Mouse (Mus musculus) lung, postnatal 10 days (tissue): ENCODE results near the gene Rin2.
A peak's percentile ranks its signal among the peaks of the same experiment; 100 is the strongest.

Experiments
- DNase-seq: peaks from one replicate; pipeline ENCODE4 v3.0.0; 2021

The Rin2 gene

DNA sequence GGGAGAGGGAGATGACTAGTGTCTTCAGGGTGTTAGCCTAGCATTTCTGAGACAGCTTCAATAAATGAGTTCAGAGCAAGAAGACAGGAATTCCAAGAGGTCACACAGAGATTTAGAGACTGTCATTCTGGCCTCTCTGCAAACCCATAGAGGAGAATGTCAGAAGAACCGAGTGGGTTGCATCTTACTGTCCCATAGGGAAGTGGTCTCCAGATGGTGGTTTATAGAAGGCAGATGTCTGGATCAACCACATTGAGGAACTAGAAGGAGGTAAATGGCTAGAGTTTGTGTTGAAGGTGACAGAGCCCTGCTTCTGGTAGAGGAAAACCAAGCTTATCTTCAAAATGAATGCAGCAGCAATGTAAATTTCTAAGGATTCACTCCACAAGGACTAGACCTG, 61.5 kb downstream of the Rin2 start:
- DNase-seq, result no peak

DNA sequence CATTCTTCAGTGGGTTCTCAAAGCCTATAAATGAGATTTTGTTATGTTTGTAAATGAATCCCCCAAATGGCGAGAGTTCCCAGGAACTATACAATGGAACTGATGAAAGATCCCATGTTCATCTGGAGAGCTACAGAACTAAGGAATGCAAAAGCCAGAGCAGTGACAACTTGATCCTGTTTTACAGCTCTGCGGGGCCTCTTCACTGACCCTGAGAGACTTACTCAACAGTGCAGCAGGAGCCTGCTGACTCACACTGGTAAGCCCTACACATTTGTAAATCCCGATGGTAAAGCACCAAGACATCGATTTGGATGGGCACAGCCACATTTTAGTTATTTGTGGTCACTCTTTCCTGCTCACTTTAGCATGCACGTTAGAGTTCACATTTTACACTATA, 62.2 kb downstream of the Rin2 start:
- no peak for DNase-seq

DNA sequence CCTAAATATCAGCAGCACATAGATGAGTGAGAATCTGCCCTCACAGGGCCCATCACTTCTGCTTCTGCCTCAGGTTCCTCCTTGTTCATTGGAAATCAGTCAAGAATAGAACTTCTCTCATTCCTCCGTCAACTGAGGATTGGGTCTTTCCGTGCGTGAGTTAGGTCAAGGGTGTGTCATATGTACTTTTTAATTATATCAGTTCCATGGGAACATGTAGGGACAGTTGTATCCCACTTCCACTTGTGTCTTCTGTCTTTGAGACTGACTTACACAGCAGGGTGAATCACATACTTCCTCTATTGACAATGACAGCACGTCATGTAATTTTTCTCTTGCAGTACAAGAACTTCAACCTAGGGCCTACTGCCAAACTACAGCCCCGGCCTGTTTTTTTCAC, 65.7 kb downstream of the Rin2 start:
- DNase-seq, result no peak

DNA sequence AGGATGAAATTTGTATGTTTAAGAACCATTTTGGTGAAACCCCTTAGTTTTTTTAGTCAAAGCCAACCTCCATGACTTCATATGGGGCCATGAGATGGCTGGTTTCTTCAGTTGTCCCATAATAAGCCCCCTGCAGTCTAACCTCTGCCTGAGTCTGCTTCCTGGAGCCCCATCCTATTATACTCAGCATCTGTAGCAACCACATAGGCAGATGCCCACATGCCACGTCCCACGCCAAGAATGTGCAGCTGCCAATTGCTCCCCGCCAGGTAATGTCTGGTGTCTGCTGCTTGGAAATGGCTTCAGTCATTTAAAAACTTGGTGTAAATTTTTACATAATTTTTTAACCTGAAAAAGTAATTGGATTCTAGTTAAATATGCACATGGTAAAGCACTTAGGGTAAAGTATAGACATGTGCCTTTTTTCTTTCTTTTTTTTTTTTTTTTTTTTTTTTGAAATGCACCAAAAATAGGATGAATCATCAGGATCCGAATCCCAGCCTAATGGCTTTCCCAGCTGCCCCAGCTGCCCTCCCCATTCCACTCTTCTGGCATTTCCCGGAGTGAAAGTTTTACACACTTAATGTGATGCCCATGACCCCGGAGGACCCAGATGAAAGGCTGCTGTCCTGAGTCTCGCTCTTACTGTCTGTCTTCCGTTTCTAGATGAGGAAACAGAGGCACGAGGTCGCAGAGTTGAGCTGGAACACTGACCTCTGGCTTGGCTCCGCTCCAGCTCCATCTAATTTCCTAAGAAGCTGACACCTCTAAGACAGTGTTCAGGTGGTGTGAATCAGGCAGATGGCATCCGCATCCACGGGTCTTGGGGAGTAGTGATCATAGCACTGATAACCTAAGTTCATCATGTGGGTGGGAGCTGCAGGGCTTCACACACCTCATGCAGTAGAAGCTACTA, 68.0 kb downstream of the Rin2 start:
- DNase-seq, result no peak

DNA sequence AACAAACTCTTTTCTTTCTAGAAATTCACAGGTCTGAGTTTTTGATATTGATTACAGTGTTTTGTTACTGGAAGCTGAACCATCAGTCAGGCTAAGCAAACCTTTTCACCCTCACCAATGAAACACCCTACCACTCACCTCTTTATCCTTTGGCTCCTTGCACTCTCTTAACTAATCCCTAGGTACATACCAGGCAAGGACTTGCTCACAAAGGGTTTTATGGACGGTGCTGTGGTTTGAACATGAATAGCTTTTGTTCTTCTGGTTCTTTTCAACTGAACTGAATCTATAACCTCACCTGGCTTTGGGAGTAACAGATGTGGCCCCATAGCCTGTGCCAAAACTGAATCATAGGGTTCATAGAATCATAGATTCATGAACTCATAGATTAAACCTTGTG, 71.4 kb downstream of the Rin2 start:
- DNase-seq, result no peak

DNA sequence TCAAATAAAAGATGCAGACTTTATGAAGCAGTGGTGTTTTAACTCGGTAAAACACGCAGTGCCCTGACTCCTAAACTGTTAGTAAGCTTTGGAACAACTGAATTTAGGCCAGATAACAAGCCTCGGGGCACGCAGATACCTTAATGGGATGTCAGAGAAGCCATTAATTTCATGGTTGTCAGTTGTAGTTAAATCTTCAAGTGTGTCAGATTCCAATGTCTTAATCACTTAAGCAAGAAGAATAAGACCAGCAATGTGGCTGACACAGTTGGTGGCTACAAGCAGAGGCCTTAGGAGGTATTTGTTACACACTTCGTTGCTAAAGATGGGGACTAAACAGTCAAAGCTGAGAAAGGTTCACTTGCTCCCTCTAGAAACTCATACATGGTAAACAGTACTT, 74.6 kb downstream of the Rin2 start:
- no peak for DNase-seq

DNA sequence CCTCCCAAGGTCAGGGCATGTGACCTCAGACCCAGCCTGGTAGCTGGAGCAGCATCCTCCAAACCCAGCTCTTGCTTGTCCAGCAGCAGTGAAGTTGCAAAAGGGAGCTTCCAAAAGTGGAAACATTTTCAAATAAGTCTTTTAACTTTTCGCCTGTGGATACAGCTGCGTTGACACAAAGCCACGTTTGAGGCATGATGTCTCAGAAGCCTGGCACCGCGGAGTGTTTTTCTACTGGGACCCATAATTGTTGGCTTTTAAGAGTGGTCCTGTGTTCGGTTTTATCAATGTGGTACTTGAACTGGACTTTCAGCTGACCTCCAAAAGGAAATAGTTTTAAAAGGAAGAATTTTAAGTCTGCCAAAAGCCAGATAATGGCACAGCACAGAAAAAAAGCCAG, 77.6 kb downstream of the Rin2 start:
- DNase-seq, result peak; percentile 26

DNA sequence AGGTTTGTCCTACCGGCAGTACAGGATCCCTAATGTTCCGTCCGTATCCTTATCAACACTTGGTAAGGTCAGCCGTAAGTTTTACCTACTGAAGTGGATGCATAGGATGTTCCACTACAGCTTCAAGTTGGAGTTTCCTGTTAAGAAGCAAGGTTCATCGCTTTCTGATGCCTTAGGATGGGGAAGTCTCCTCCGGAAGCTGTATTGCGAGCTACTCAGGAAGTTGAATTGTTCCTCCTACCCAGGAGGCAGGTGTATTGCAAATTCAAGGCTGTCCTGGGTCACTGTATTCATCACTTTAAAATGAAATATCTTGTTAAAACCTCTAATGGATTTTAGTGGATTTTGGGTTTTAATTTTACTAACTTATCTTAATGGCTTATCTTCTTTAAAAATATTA, 79.0 kb downstream of the Rin2 start:
- no peak for DNase-seq

DNA sequence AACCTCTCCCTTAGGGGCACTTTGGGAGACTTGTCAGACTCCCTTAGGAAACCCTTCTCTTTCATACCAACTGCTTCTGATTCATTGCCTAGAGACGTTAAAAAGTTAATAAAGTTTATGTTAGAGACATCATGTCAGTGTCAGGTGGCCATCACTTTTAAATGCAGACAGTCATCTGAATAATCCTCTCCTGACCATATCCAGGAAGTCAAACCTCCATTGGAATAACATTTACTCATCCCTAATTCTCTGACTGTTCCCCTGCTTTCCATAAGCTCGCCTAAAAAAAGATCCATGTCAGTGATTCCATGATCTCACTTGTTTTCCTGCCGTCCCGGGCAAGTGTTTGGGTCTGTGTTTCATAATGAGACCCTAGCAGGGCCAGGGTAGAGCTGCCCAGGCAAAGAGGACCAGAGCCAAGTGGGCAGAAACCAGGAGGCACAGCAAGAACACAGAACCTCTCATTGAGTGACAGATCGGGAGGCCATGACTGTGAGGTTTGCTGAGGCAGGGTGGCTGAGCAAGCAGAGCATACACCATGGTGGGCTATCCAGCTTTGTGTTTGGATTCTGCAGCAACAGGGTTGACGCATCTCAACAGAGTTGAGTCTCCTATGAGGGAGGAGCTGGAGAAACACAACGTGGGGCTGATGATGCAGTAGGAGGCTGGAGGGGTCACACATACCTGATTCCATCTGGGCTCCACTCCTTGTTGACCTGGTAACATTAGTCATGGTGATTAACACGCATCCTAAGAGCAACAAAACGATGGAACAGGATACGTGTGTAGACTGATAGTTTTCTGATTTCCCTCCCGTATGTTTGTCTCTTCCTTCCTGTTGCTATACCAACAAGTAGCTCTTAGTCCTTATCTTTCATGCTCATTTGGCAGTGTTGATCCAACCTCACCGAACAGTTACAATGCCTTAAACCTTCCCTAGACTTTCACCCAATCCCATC, 81.1 kb downstream of the Rin2 start:
- peak; percentile 29 for DNase-seq

DNA sequence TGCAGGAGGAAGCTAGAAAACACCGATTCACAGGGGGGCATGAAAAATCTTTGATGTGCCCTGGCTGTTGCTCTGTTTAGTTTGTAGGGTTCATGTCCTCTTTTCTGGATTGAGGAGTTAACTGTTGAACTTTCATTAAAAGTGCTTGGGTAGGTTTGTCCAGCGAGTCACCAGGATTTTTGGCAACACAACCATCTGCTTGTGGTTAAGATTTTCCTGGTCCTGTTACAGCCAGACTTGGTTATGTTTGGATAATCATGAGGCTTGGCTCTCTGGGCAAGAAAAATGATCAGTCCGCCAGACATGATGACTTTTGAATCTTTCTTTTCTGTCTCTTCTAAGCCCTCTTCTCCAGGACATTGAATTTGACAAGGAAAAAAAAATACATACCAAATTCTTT, 85.1 kb downstream of the Rin2 start:
- peak; percentile 26 for DNase-seq

DNA sequence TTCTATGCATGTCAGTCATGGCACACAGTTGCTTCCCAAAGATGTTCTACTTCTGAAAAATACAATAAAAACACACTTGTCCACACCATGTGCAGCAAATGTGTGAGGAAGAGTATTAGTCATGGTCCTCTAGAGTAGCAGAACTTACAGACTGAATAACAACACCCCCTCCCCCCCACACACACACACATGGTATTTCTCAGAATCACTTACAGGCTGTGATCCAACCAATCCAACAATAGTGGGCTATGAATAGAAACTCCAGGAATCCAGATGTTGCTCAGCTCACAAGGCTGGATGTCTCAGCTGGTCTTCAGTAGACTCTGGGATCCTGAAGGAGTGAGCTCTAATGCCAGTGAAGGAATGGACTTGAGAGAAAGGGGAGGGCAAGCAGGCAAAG, 86.4 kb downstream of the Rin2 start:
- no peak for DNase-seq

DNA sequence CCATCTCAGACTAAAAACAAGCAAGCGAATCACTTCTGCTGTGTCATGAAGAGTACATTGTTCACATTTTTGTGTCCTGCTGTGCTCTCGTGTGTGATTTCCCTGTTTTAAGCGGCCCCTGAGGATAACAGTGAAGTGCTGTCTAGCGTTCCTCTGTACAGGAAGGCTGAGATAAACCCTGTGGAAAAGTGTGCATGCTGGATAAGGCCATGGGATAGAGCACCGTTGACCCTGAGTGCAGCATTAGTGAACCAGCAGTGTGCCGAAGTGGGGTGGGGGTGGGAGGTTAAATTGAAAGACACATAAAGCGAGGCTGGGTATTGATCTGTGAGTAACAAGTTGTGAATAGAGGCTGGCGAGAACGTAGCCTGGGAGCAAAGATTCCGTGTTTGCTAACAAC, 94.9 kb downstream of the Rin2 start:
- no peak for DNase-seq

DNA sequence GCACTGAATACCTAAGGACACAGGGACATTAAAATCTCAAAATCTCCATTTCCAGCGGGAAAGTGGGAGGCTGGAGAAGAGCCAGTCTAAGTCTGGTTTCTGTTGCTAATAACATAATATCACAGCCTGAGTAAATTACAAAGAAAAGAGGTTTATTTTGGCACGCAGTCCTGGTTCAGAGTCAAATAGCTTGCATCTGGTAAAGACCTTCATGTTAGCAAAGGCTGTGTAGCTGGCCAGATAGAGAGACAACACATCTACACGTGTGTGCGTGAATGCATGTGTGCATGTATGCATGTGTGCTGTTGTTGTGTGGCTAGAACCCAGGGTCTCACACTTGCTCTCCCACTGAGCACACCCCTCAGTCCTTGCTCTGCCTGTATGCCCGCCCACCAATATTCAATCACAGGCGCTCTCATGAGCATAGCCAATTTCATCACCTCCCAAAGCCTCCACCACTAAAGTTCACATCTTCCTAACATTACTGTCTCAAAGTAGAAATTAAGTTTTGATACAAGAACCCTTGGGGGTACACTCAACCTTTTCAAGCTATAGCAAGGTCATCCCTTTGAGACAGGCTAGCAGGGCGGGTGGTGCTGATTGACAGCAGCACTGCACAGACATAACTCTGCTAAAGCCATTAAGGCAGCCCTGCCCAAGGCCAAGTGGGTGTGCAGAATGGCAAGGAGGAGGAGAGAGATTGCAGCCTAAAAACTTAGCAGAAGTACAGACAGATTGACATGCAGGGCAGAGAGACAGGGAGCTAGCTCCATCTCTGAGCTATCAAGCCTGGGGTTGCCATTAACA, 95.9 kb downstream of the Rin2 start:
- no peak for DNase-seq

DNA sequence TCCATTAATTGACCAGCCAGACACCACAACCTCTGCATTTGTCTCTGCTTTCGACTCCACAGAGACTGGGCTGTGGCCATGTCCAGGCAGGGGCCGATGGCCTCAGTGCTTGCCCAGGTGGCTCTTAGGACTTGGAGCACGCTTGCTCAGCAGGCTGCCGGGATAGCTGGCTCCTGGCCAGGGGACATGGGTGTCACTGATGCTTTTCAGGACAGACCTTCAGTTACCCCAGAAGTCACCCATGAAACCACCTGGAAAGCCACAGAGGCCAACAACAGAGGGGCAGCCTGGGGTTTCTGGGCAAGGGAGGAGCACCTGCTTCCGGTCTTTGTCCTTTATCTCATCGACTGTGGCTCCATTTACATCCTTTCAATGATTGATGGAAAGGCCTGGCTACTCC, 108.2 kb downstream of the Rin2 start:
- DNase-seq, result peak; percentile 60

DNA sequence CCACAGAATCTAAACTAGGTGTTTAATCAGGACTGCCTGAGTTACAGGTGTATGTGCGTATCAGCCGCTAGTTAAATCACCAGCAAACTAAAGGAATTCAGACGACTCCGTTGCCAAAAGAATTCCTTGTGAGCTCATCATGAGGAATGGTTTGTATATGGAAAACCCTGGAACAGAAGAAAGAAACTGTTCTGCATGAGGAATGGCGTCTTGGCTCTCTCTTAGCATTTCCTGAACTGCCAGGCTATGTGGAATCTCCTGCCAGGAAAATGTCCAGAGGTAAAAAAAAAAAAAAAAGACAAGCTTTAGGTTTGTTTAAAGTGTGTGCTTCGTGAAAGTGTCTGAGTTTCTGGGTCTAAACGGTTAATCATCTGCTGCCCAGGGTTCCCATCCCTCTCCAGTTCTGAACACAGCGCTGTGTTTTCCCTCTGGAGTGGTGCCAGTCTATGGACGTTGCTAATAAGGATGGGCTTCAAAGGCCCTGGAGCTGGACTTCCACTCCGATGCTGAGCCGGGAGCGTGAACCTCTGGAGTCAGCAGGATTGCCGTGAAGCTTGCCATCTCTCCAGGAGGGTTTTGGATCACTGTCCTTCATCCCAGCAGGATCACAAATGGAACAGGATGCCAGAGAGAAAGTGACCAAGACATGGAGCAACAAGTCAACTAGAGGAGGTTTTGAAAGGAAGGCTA, 109.4 kb downstream of the Rin2 start:
- DNase-seq, result peak; percentile 74

DNA sequence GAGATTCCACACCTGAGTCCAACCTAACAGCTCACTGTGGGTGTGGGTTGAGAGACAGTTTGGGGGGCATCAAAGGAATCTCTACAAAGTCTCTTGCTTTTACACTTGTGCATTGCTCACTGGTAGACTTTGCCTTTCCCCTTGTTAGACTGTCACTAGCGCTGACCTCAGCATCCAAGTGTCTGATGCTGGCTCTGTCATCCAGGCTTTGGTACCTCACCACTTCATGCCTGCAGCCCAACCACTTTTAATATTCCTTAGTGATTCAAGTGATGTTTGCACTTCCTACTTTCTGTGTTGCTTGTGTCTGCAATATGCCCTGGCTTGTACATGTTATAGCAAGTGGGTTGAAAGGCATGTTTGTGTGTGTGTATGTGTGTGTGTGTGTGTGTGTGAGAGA, 109.9 kb downstream of the Rin2 start:
- no peak for DNase-seq

DNA sequence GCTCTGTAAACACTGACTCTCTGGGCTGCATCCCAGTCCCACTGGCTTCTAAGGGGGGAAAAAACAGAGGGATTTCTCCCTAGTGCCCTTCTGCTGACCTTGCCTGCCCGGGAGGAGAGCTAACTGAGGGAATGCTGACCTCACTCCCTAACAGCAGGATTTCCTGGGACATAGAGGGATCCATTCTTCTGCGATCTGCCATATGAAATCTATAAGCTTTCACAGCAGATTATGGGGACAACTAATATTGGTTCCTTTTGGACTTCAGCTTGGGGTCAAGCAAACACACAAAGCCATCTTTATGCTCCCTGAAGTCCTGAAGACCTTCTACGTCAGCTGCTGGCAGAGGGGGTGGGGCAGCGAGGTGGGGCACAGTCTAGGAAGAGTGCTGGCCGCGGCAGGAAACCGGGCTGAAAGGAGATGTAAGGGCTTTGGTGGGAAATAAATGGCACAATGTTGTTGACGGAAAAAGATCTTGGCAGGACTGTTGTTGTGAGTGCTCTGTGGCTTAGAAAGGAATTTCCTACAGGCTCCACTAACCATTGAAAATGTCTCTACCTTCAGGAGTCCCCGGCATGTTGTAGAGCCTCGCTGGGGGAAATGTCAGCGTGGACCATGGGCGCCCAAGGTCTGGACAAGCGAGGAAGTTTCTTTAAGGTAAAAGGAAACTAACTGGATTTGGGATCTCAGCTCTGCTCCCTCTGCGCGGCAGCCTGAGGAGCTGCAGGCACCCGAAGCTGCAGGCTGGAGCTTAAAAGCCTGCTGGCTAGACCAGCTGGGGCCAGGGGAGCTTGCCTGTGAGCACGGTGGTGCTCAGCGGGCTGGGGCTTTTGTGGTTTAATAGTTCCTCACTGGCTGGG, 111.0 kb downstream of the Rin2 start:
- peak; percentile 82 for DNase-seq

DNA sequence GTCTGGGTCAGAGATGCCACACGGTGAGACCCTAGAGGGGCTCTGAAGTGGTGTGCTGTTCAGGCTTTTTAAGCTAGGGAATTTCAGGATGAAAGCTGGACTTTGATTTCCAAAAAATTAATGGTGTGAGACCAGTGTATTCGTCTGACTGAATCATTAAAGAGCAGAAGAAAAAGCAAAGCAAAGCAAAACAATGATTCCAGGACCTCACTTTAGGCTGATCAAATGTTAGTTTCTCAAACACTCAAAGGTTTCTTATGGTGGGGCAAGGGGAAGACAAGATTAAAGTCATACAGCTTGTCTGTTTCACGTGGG, 111.6 kb downstream of the Rin2 start:
- no peak for DNase-seq

DNA sequence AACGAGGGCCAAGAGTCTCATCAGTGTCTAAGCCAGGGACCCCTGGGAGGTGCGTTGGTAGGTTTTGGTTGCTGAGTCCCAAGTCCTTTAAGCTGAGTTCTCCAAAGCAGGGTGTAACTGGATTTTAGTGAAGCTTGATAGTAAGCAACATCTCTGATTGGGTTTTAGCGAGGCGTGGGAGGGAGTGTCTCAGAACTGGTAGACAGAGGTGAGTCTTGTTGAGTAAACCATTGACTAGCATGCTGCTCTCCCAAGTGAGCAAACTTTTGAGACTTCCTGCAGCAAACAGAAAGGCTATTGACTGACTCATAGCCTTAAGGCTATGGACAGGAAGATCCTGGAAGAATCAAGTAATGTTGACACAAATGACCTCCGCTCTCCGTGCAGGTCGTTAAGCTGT, 112.5 kb downstream of the Rin2 start:
- DNase-seq, result no peak

DNA sequence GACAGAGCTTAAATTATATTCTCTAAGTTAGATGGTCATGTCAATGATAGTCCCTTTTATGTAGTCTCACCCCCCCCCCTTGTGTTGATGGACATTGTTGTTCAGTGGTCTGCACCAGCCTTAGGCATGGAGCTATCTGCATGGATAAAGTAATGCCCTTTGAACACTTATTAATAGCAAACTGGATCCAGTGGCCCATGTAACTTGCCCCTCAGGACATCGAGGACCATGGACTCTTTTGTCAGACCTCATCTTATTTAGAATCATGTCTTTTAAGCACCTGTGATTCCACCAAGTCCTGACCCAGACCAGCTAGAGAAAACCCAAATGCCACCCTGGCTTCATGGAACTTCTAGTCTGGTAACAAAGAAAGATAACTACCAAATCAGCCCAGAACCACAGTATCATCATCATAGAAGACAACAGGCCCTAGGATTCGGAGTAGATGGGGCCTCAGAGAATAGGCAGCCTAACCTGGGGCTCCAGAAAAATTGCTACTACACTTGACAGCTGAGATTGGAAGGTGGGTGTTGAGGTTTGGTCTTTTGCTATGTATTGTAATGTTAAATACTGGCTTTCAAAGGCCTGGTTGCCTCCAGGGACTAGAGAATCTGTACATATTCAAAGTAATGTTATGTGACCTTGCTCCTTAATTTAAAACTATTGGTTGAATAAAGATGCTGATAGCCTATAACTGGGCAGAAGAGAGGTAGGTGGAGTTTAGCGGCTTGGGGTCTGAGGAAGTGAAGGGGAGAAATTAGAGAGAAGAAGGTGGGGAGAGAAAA, 113.7 kb downstream of the Rin2 start:
- DNase-seq, result no peak

DNA sequence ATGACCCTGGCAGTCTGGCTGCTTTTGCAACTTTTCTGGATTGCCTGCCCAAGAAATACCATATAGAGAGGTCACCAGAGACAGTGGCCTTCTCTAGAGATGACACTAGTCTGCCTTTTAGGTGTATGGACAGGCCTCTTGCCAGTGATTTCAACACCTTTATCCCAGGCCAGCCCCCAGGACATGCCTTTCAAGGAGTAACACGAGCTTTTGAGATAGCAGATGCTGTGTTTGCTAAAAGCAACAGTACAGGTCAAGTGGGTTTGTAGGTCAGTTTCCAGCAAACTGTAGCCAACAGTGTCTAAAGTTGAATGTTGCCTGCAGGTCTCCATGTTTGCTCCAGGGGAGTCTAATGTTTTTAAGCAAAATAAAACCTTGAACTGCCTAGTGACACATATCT, 118.7 kb downstream of the Rin2 start:
- DNase-seq, result no peak
